Mouse (Mus musculus) adrenal gland, adult 2 months (tissue): Measurements from ENCODE around the gene Unc5a. TPM values are rescaled to one million over a fixed set of nuclear protein-coding genes. Genes with fewer than 3 reads are reported as not detected.

Experiments used
- DNase-seq: peaks from one replicate; pipeline ENCODE4 v3.0.0; 2021
- polyA plus RNA-seq: library from polyadenylated mRNA; depleted of rRNA; stranded (reverse); fragments of >200 nt; gene quantifications from 2 replicates; pipeline ENCODE4 v1.2.3, GENCODE M21; 2012
- total RNA-seq, 2 experiments: library from RNA; stranded (reverse); gene quantifications; 2 replicates each; pipeline ENCODE4 v1.2.3; 2021

The Unc5a gene
- total and polyA plus RNA-seq, 3 experiments = 7.2 to 26.5 (median 9.1) TPM

GRCm38 (mm10) chr13:54955695-54956471 is 6.7 kb downstream of the Unc5a start:
- DNase-seq = peak; percentile 58

- no peak for DNase-seq
These were observed 8.1 kb downstream of the Unc5a start for GRCm38 (mm10) chr13:54957281-54957680.

GRCm38 (mm10) chr13:54959059-54959701 is 10.0 kb downstream of the Unc5a start:
- DNase-seq = no peak

GRCm38 (mm10) chr13:54959842-54960241 is 10.6 kb downstream of the Unc5a start:
- DNase-seq = no peak

- DNase-seq = no peak
These were observed 11.3 kb downstream of the Unc5a start for GRCm38 (mm10) chr13:54960491-54960890.

GRCm38 (mm10) chr13:54965256-54965655 is 16.0 kb downstream of the Unc5a start:
- no peak for DNase-seq

GRCm38 (mm10) chr13:54967501-54967900 is 18.3 kb downstream of the Unc5a start:
- DNase-seq = no peak

- DNase-seq = no peak
These were observed 19.4 kb downstream of the Unc5a start for GRCm38 (mm10) chr13:54968636-54969035.

GRCm38 (mm10) chr13:54969513-54969912 is 20.3 kb downstream of the Unc5a start:
- no peak for DNase-seq

GRCm38 (mm10) chr13:54970521-54971247 is 21.5 kb downstream of the Unc5a start:
- DNase-seq = peak; percentile 20

GRCm38 (mm10) chr13:54975546-54975945 is 26.3 kb downstream of the Unc5a start:
- no peak for DNase-seq

GRCm38 (mm10) chr13:54978804-54979203 is 29.6 kb downstream of the Unc5a start:
- peak; percentile 11 for DNase-seq

- peak; percentile 46 for DNase-seq
These were observed 31.7 kb downstream of the Unc5a start for GRCm38 (mm10) chr13:54980957-54981356.

- no peak for DNase-seq
These were observed 33.8 kb downstream of the Unc5a start for GRCm38 (mm10) chr13:54983001-54983400.

GRCm38 (mm10) chr13:54983614-54984013 is 34.4 kb downstream of the Unc5a start:
- no peak for DNase-seq

GRCm38 (mm10) chr13:54987405-54987804 is 38.2 kb downstream of the Unc5a start:
- no peak for DNase-seq

GRCm38 (mm10) chr13:54988181-54988760 is 39.1 kb downstream of the Unc5a start:
- peak; percentile 17 for DNase-seq

GRCm38 (mm10) chr13:54992215-54992614 is 43.0 kb downstream of the Unc5a start:
- no peak for DNase-seq

GRCm38 (mm10) chr13:54994576-54994975 is 45.4 kb downstream of the Unc5a start:
- no peak for DNase-seq

- DNase-seq = no peak
These were observed 46.0 kb downstream of the Unc5a start for GRCm38 (mm10) chr13:54995161-54995560.

GRCm38 (mm10) chr13:54997568-54997967 is 48.4 kb downstream of the Unc5a start:
- DNase-seq = peak; percentile 63

GRCm38 (mm10) chr13:55000433-55000832 is 51.2 kb downstream of the Unc5a start:
- DNase-seq = no peak
